Mouse (Mus musculus): ENCODE data around the gene Pdk1.

Pdk1 gene

DNA sequence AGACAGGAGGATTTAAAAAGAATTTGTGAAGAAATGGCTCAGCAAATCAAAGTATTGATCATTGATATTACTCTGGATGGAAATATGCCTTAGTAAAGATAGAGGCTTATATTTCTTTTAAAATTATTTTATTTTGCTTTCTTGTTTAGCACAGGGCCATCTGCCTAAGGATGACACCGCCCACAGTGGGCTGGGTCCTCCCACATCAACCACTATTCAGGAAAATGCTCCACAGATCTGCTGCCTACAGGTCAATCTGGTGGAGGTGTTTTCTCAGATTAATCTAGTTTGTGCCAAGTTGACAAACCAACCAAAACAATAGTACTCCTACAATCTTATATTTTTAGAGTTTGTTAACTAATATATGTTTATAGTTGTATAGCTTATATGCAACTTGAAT, 63.7 kb downstream of the Pdk1 start:
- no peak for ATAC-seq (ENCODE audit: insufficient number of reproducible peaks, low FRiP score, low TSS enrichment)

DNA sequence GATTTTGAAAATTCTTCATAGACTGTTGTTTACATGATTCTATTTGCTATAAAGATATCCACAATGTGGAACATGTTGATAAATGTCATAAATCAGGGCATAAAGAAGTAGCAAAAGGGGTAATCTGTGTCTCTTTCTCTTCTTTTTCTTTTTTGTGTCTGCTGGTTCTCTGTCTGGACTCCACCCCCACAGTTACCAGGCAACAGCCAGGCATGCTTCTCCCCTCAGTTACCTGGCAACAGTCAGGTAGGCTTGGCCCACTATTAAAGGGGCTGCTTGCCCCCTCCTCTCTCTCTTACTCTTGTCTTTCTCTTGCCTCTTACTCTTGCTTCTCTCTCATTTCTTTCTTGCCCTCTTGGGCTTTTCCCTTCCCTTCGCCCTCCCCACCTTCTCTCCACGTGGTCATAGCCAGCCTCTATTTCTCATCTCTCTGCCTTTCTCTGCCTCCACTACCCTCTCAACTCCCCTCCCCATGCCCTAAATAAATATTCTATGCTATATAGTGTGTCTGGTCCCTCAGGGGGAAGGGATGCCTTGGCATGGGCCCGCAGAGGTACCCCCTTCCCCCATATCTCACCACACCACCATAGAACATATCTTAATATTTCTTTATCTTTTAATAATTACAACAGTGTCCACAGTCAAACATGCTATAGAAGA, 64.8 kb downstream of the Pdk1 start:
- no peak for ATAC-seq (ENCODE audit: insufficient number of reproducible peaks, low FRiP score, low TSS enrichment)

DNA sequence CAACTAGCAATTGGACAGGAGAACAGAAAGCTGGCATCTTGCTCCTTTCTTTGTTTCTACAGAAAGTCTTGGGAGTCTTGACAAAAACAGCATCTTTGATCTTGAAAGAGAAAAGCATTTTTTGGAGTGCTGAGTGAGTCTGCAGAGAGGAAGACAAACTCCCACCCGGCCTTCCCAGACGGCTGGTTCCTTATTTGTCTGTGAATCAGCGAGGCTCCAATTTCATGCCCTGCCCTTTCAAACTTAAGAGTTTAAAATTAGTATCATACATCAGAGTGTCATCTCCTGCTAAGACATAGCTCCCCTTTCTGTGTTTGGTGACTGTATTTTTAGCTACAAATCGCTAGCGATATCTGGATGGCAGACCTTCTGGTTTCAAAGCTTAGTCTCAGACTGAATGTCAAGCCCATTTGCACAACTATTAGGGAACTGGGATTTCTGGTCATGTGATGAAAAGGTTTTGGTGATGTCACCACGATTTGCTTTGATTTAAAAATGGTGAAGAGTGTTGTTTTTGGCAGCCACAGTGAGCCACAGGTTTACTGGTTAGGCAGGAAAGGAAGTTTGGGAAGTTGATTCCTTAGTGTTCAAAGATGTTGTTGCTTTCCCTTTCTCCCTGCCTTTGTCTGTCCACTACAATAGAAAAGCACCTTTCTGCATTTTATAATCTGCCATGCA, 65.8 kb downstream of the Pdk1 start:
- no peak for ATAC-seq (ENCODE audit: insufficient number of reproducible peaks, low FRiP score, low TSS enrichment)

DNA sequence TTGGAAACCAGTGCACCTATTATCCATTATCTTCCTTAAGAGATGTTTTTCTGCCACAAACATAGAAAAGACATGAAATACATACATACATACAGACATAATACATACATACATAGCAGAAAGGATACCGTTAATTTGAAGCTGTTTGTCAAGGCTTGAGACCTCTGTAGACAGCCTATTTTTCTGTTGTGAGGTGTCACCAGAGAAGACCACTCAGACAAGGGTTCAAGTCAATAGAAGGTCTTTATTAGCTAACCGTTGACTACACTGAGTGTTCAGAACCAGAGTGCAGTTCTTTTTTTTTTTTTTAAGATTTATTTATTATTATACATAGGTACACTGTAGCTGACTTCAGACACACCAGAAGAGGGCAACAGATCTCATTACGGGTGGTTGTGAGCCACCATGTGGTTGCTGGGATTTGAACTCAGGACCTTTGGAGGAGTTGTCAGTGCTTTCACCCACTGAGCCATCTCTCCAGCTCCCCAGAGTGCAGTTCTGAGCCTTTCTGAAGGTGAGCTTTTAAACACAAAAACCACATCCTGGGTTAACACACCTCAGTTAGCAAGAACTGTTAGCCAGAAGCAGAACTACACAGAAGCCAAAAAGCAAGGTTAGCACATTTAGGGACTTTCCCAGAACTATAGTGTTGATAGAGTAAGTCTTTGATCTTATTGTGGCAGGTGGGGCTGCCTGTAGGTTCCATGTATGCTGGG, 68.1 kb downstream of the Pdk1 start:
- no peak for ATAC-seq (ENCODE audit: insufficient number of reproducible peaks, low FRiP score, low TSS enrichment)

DNA sequence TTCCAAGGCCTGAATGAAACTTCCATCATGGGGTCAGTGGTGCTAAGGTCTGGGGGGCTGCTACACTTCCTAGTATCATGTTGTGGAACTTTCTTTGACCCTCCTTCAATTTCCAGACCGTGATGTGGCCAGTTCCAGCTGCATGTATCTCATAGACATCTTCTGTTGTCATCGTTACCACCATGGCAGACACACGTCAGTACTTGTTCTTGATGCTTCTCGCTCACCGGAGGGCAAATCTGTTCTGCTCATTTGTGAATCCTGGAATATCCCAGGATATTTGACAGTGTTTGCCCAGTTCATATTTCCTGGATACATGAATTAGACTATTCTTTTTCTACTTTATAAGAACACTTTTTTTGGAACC, 68.7 kb downstream of the Pdk1 start:
- ATAC-seq (ENCODE audit: insufficient number of reproducible peaks, low FRiP score, low TSS enrichment) = no peak

GRCm38 (mm10) chr2:71951212-71951611, 78.2 kb downstream of the Pdk1 start:
- no peak for ATAC-seq (ENCODE audit: insufficient number of reproducible peaks, low FRiP score, low TSS enrichment)

All from cerebellum, adult (tissue).